Mouse (Mus musculus) midbrain, postnatal 0 days (tissue): ENCODE measurements around the gene Impdh1. TPM values are rescaled to one million over a fixed set of nuclear protein-coding genes. Genes with fewer than 3 reads are reported as not detected.
A peak's percentile ranks its signal among the peaks of the same experiment; 100 is the strongest.

ENCODE experiments used
- ATAC-seq: fragments of 200-750 bp; cut with Nextera tagmentation; 2 replicates; pipeline ENCODE4 v1.8.0; 2017; ENCODE audit warnings: moderate number of reproducible peaks, mild to moderate bottlenecking, moderate TSS enrichment, moderate library complexity; ENCODE audit not compliant: low FRiP score
- DNase-seq: peaks from one replicate; pipeline ENCODE4 v3.0.0-alpha.2; 2015; ENCODE audit warnings: low spot score
- H3K27ac ChIP-seq: fragments of 300-500 bp; sonication (generic); 2 replicates; pipeline ENCODE4 v1.5.1; 2014; ENCODE audit warnings: low read depth, mild to moderate bottlenecking, low read length, mixed read lengths
- H3K27me3 ChIP-seq: fragments of 300-500 bp; sonication (generic); 2 replicates; pipeline ENCODE4 v1.6.1; 2014; ENCODE audit warnings: low read length, control low read depth, mixed read lengths; ENCODE audit not compliant: insufficient read depth
- H3K36me3 ChIP-seq: fragments of 300-500 bp; sonication (generic); 2 replicates; pipeline ENCODE4 v1.6.1; 2014; ENCODE audit warnings: low read length, control low read depth, mixed read lengths; ENCODE audit not compliant: insufficient read depth
- H3K4me1 ChIP-seq: fragments of 300-500 bp; sonication (generic); 2 replicates; pipeline ENCODE4 v1.6.1; 2014; ENCODE audit warnings: mild to moderate bottlenecking, control low read depth, antibody characterized with exemption, low read length, mixed read lengths; ENCODE audit not compliant: insufficient read depth
- H3K4me2 ChIP-seq: fragments of 300-500 bp; sonication (generic); 2 replicates; pipeline ENCODE4 v1.6.1; 2014; ENCODE audit warnings: low read depth, mild to moderate bottlenecking, low read length, mixed read lengths; ENCODE audit not compliant: poor library complexity, severe bottlenecking
- H3K4me3 ChIP-seq: fragments of 300-500 bp; sonication (generic); 2 replicates; pipeline ENCODE4 v1.5.1; 2014; ENCODE audit warnings: low read depth, mild to moderate bottlenecking, low read length, moderate library complexity
- H3K9ac ChIP-seq: fragments of 300-500 bp; sonication (generic); replicated peaks from 2 replicates; pipeline ENCODE4 v1.6.1; 2014; ENCODE audit warnings: mild to moderate bottlenecking, low read length, moderate library complexity, mixed read lengths; ENCODE audit not compliant: poor library complexity, severe bottlenecking
- H3K9me3 ChIP-seq: fragments of 300-500 bp; sonication (generic); 2 replicates; pipeline ENCODE4 v1.6.1; 2016; ENCODE audit warnings: low read length, control low read depth
- CTCF ChIP-seq: IDR thresholded peaks from 2 replicates; pipeline ENCODE4 v1.5.1; 2016; ENCODE audit warnings: antibody characterized with exemption, mild to moderate bottlenecking
- WGBS: fragments of 180-500 bp; shearing (Covaris S2); extraction: QIAGEN DNeasy Blood & Tissue Kit; methylation state at CpG from one replicate; pipeline ENCODE4 v1.1.7; 2014; 5-methylcytosine and 5-hydroxymethylcytosine counted together
- polyA plus RNA-seq: library from polyadenylated mRNA; unstranded; fragments of >200 nt; fragmentation: Nextera tagmentation; extraction: Ambion mirVana; gene quantifications from 2 replicates; pipeline ENCODE4 v1.2.1, GENCODE M21; 2015
- total RNA-seq: library from RNA; depleted of rRNA; stranded (reverse); fragments of >200 nt; gene quantifications from 2 replicates; pipeline ENCODE4 v1.2.3, GENCODE M21; 2014

Gene Impdh1
- total and polyA plus RNA-seq, 2 experiments from 2014 or later, result 37.5 to 62.1 TPM

DNA sequence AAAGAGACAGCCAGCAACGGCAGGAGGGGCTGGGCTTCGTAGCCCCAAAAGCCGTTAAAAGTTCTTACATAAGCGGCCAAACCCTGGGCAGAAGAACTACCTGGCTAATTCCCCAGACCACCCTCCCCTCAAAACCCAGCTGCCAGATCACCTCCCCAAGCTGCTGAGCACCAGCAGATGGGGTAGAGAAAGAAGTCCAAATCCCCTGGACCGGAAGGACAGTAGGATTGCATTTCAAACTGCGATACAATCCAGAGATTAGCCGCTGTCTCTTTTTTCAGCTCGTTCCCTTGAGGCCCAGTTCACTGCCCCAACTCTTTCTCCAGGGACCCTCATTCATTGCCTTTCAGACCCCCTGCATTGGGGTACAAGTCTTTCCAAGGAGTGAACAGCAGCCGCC is 983 bp downstream of the Impdh1 start:
- peaks cover 9% of the 10 kb centered on the region; the same call in 1 of the 2 replicates for H3K4me1 ChIP-seq
- ATAC-seq (no peak), DNase-seq (no peak)
- peak overlapping the region; percentile 59 for H3K4me3 ChIP-seq
- peak overlapping the region; percentile 60; the same call in 1 of the 2 replicates for H3K9ac ChIP-seq
- no peaks in the 10 kb centered on the region for H3K9me3 ChIP-seq
- H3K36me3 ChIP-seq, result no peaks in the 10 kb centered on the region
- H3K4me2 ChIP-seq, result peak overlapping the region; percentile 96
- no peak for TF ChIP-seq CTCF
- H3K27me3 ChIP-seq, result peaks cover 4% of the 10 kb centered on the region; the same call in 1 of the 2 replicates
- H3K27ac ChIP-seq, result 0 out of 2 replicates have a peak overlapping the region, but pooled peaks have one; percentile 18
- 7% methylated on average over 9 of the region's 9 CpGs for WGBS

DNA sequence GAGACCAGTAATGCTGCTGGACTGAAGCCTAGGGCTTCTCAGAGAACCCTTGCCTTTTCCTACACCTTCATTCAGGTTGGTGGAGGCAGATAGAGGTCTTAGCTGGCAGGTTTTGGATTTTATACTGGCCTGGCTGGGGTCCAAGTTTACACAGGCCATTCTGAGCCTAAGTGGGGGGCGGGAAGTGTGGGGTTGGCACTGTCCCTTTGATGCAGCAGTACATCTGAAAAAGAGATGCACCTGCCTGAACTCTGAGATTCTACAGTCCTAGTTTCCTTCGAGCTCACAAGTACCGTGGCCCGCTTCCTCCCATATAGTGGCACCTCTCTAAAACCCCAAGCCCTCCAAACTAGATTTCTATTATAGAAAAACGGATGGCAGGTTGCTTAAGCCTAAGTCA is 1.4 kb downstream of the Impdh1 start:
- H3K9ac ChIP-seq, result peak overlapping the region; percentile 60; the same call in 1 of the 2 replicates

DNA sequence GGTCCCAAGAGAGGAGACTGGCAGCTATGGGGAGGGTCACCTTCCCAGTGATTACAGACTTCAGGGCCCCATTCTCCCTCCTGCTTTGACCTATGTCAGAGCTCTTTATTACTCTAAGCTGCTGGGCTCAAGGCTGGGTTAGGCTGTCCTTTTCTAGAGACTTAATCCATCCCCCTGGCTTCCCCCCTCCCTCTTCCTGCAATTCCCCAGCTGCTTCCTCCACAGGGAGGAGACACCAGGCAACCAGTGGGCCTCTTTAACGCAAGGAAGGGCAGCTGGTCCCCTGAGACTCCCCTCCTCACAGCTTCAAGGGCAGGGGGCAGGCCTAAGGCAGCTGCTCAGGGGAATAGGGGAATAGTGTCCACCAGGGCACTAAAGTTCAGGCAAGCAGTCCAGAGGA is 1.9 kb downstream of the Impdh1 start:
- Histone ChIP-seq H3K4me2 (no peak overlapping the region), H3K27ac (no peak overlapping the region), H3K4me3 (no peak overlapping the region), H3K36me3 (no peaks in the 10 kb centered on the region), H3K27me3 (peaks cover 4% of the 10 kb centered on the region; the same call in 1 of the 2 replicates), H3K9me3 (no peaks in the 10 kb centered on the region), H3K4me1 (peaks cover 10% of the 10 kb centered on the region; the same call in 1 of the 2 replicates), H3K9ac (no peak overlapping the region)
- WGBS, result 14% methylated on average over 1 of the region's 1 CpGs
- DNase-seq (no peak), ATAC-seq (no peak)
- no peak for TF ChIP-seq CTCF

More for the DNA sequence above, 1.4 kb downstream of the Impdh1 start:
- Histone ChIP-seq H3K27ac (no peak overlapping the region), H3K9me3 (no peaks in the 10 kb centered on the region), H3K4me1 (peaks cover 10% of the 10 kb centered on the region; the same call in 1 of the 2 replicates), H3K4me2 (peak overlapping the region; percentile 96; the same call in 1 of the 2 replicates), H3K36me3 (no peaks in the 10 kb centered on the region), H3K27me3 (peaks cover 4% of the 10 kb centered on the region; the same call in 1 of the 2 replicates), H3K4me3 (0 out of 2 replicates have a peak overlapping the region, but pooled peaks have one; percentile 59)
- ATAC-seq, result no peak
- no peak for DNase-seq
- TF ChIP-seq CTCF, result no peak
- WGBS, result 28% methylated on average over 5 of the region's 5 CpGs

DNA sequence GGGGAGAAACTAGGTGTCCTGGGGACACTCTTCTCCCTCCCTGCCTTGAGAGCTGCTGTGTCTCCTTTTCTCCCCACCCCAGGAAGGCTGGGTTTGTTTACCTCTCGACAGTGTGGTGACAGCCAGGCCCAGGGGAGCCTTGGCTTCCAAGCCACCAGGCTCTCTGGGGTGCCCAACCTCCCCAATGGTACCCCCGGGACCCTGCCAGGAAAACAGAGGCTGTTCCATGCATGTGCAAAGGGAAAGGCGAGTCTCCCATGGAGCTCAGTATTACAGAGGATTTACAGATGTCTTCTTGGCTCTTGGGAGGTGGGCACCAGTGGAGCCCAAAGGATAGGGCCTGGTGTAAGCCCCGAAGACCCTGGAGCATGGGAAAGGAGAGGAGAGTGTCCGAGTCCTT is 2.7 kb downstream of the Impdh1 start:
- 64% methylated on average over 5 of the region's 5 CpGs for WGBS
- TF ChIP-seq CTCF, result no peak
- Histone ChIP-seq H3K9me3 (no peaks in the 10 kb centered on the region), H3K4me2 (no peak overlapping the region), H3K4me3 (no peak overlapping the region), H3K36me3 (no peaks in the 10 kb centered on the region), H3K9ac (no peak overlapping the region), H3K27me3 (peaks cover 4% of the 10 kb centered on the region; the same call in 1 of the 2 replicates), H3K4me1 (peaks cover 10% of the 10 kb centered on the region; the same call in 1 of the 2 replicates), H3K27ac (no peak overlapping the region)
- no peak for ATAC-seq
- DNase-seq, result no peak

DNA sequence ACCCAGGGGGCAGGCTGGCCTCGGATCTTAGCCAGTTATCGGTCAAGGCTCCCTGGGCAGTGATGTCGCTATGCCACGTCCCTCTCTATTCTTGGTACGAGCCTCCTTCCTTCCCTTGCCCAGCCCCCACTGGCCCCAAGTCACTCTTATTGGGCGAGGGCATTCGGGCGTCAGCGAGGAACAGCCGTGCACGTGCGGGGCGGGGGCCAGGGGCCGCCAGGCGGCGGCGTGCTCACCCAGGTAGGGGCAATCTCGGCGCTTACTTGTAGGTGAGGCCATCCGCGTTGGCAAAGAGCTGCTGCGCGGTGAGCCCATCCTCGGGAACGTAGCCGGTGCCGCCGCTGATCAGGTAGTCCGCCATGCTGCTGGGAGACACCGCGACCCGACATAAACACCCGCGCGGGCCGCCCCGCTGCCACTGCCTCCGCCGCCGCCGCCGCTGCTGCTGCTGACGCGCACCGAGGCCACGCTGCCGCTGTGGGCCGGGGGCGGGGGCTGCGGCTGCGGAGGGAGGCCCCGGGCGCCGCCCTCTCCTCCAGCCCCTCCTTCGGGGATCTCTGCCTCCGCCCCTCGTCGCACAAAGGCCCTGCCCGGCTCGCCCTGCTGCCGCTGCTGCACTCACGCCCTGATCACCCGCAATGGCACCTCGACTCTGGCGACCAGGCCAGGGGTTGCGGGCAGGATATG is 4.2 kb downstream of the Impdh1 start:
- 0 out of 2 replicates have a peak, but pooled peaks cover 2% of the 10 kb centered on the region for H3K36me3 ChIP-seq
- H3K27ac ChIP-seq, result peak overlapping the region; percentile 86
- DNase-seq (peak; percentile 80), ATAC-seq (peak; percentile 90)
- TF ChIP-seq CTCF, result peak; percentile 44
- WGBS, result under 1% methylated on average over 50 of the region's 66 CpGs
- H3K9me3 ChIP-seq, result no peaks in the 10 kb centered on the region
- peak overlapping the region; percentile 87 for H3K9ac ChIP-seq
- peaks cover 10% of the 10 kb centered on the region; the same call in 1 of the 2 replicates for H3K4me1 ChIP-seq
- peaks cover 4% of the 10 kb centered on the region; the same call in 1 of the 2 replicates for H3K27me3 ChIP-seq
- H3K4me2 ChIP-seq, result peak overlapping the region; percentile 83
- peak overlapping the region; percentile 70 for H3K4me3 ChIP-seq

DNA sequence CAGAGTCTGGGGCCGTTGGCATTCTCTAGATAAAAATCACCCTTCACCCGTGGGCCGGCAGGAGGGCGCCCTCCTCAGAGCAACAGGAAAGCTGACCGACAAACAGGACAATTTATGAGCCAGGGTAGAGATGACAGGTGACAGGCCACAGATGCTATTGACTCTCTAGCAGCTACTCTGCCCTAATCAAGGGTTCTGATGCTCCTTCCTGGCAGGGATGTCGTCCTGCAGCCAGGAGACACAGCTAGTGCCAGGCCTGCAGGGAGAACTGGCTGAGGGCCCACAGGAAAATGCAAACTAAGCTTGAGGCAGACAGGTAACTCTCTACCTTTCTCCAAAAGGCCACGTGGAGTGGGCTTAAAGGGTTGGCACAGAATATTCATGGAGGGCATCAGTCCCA is 5.0 kb downstream of the Impdh1 start:
- 31% methylated on average over 7 of the region's 7 CpGs for WGBS
- DNase-seq, result no peak
- H3K4me3 ChIP-seq, result peak overlapping the region; percentile 70
- H3K9ac ChIP-seq, result peak overlapping the region; percentile 87
- peaks cover 6% of the 10 kb centered on the region; the same call in 1 of the 2 replicates for H3K36me3 ChIP-seq
- H3K27me3 ChIP-seq, result peaks cover 4% of the 10 kb centered on the region; the same call in 1 of the 2 replicates
- H3K9me3 ChIP-seq, result no peaks in the 10 kb centered on the region
- H3K27ac ChIP-seq, result peak overlapping the region; percentile 86
- no peak for ATAC-seq
- H3K4me2 ChIP-seq, result peak overlapping the region; percentile 83
- H3K4me1 ChIP-seq, result peaks cover 10% of the 10 kb centered on the region; the same call in 1 of the 2 replicates
- TF ChIP-seq CTCF, result 0 out of 2 replicates have a peak, but pooled peaks have one; percentile 21
